11 mouse cellular contexts compared by ENCODE assay signal in the genomic region with DNA sequence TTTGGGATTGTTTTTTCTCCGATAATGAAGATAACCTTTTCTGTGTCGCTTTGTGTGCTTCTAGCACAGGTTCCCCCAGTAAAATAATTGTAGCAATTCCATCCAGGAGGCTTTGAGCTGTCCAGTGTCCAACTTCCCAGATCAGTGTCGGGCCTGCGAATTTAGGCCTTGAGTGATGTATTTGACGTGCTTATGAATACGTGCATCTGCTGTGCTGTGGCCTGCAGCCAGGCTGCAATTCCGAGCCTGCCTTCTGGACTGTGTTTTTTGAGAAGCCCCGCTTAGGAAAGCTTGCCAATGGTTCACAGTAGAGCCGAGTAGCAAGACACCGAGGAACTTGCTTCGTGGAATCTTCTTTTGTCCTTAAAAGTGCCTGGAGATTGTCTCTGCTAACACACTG.
DNase-seq lines count a peak whose midpoint lies in the region; ATAC-seq and TF ChIP-seq lines count a peak whose summit lies in the region.
"Had no signal": no experiment of that assay in that cellular context is flagged by ENCODE, and none has a peak within 500 bp of the region (broad histone marks: within the 10 kb centered on the region; RNA-seq: fewer than 3 reads in every experiment).

No protein-coding gene starts in this region.

- no peak for TF ChIP-seq POLR2A in limb, embryonic 14.5 days (IDR thresholded peaks at IDR 0.05; ENCODE audit: borderline replicate concordance, extremely low read depth, insufficient read depth, insufficient read length)

- peaks cover 35% of the 10 kb centered on the region for H3K4me1 ChIP-seq in limb, embryonic 14.5 days (ENCODE audit: control insufficient read depth, insufficient read depth, low read length)

- no peaks in the 10 kb centered on the region for H3K36me3 ChIP-seq in limb, embryonic 14.5 days (ENCODE audit: control insufficient read depth, insufficient read depth, low read length)
- H3K36me3 ChIP-seq: neural tube, embryonic 12.5 days had no signal

- H3K9me3 ChIP-seq in limb, embryonic 14.5 days (ENCODE audit: control insufficient read depth, low read length) = no peaks in the 10 kb centered on the region
- H3K9me3 ChIP-seq: neural tube, embryonic 12.5 days had no signal

- H3K9ac ChIP-seq in limb, embryonic 14.5 days (ENCODE audit: low read depth, low read length, severe bottlenecking) = no peak overlapping the region; the same call in 1 of the 2 replicates
- H3K9ac ChIP-seq: neural tube, embryonic 12.5 days had no signal

- no peak overlapping the region for H3K4me2 ChIP-seq in limb, embryonic 14.5 days (replicated peaks; ENCODE audit: low read depth, low read length, severe bottlenecking)
- H3K4me2 ChIP-seq: neural tube, embryonic 12.5 days had no signal

- peak; percentile 24 for DNase-seq in layer of hippocampus, adult 11-12 months (ENCODE audit: low spot score)
- DNase-seq in layer of hippocampus, adult 9-10 months (ENCODE audit: low spot score) = no peak
- DNase-seq in cerebellum, adult 11-12 months = peak; percentile 62
- peak; percentile 64 to 72 for DNase-seq in cerebellum, postnatal 25 days
- DNase-seq in limb, embryonic 14.5 days (ENCODE audit: low spot score) = peak; percentile 56
- DNase-seq in thymus, postnatal 14 days = no peak
- no peak for DNase-seq in retina, postnatal 1 day
- DNase-seq: spleen, adult 18-20 months had no signal

- H3K4me3 ChIP-seq in limb, embryonic 14.5 days (replicated peaks; ENCODE audit: low read length) = no peak overlapping the region
- H3K4me3 ChIP-seq: neural tube, embryonic 12.5 days had no signal

- ATAC-seq in limb, embryonic 14.5 days (ENCODE audit: low FRiP score, low read depth) = no peak
- no peak for ATAC-seq in inflammation-experienced regulatory T-cells, adult 6 months

- WGBS in limb, embryonic 14.5 days = 67% methylated on average over 11 of the region's 11 CpGs

- no peaks in the 10 kb centered on the region for H3K27me3 ChIP-seq in limb, embryonic 14.5 days (ENCODE audit: control insufficient read depth, insufficient read depth, low read length)
- H3K27me3 ChIP-seq: neural tube, embryonic 12.5 days had no signal

- H3K27ac ChIP-seq in limb, embryonic 14.5 days (replicated peaks; ENCODE audit: low read depth, low read length) = peak overlapping the region; percentile 54; the same call in 1 of the 2 replicates
- H3K27ac ChIP-seq: macrophage; neural tube, embryonic 12.5 days had no signal

Comparison
In these comparisons a context has a peak if more than half of its experiments do, and no peak if none do; other contexts are left out.
1. DNase-seq: peak in layer of hippocampus, adult 11-12 months (single experiment), cerebellum, adult 11-12 months (single experiment), cerebellum, postnatal 25 days (2 of 2) and limb, embryonic 14.5 days (single experiment); none in layer of hippocampus, adult 9-10 months (single experiment), thymus, postnatal 14 days (single experiment) and retina, postnatal 1 day (single experiment).